Mouse (Mus musculus): ENCODE measurements around the gene Myo1f. TPM values are rescaled to one million over a fixed set of nuclear protein-coding genes. Genes with fewer than 3 reads are reported as not detected.

The Myo1f gene
- total RNA-seq (2021) (1 to 10 TPM; 2.3 to 3.1 TPM), polyA plus RNA-seq (2012; rRNA removed) (2.8 and 3.2 TPM in 2 replicates)
- long read RNA-seq, transcript Myo1f-201 (28 exons, 3,831 nt): major isoform, 5 of 5 reads
- long read RNA-seq, partial matches to known transcripts: 0 of 5 reads
- long read RNA-seq, other reads (novel, unspliced or antisense): 0 of 5 reads

GRCm38 (mm10) chr17:33555223-33555855 lies at the start of gene Myo1f:
TSS of gene Myo1f (plus strand) at chr17:33555707.
- Histone ChIP-seq H3K4me3 (no peak within 1 kb of the TSS), H3K79me2 (replicated peaks; ENCODE audit: control insufficient read depth, insufficient read depth, low read length) (no peaks in the 10 kb centered on the region), H3K9ac (ENCODE audit: low read depth, low read length) (no peak within 1 kb of the TSS), H3K4me1 (ENCODE audit: control insufficient read depth, insufficient read depth, low read length) (no peaks in the 10 kb centered on the region), H3K27ac (peak within 1 kb of the TSS; percentile 5; the same call in 1 of the 2 replicates), H3K36me3 (ENCODE audit: control insufficient read depth, insufficient read depth, low read length) (no peaks in the 10 kb centered on the region), H3K27me3 (ENCODE audit: control insufficient read depth, insufficient read depth, low read length) (no peaks in the 10 kb centered on the region)
- intact Hi-C loops (cut with DNase I): no loop called here
- peak; percentile 40 to 75 for DNase-seq
- TF ChIP-seq CTCF (IDR thresholded peaks at IDR 0.05): no peak
- TF ChIP-seq POLR2A (IDR thresholded peaks at IDR 0.05; ENCODE audit: insufficient read depth, low read depth, low read length): peak; percentile 38; the same call in 1 of the 2 replicates
- TF ChIP-seq EP300 (IDR thresholded peaks at IDR 0.05; ENCODE audit: insufficient read depth, low read depth, low read length): 0 out of 2 replicates have a peak, but pooled peaks have one; percentile 4
- WGBS: 25% methylated on average over 6 of the region's 6 CpGs

- no peaks in the 10 kb centered on the region for H3K36me3 ChIP-seq (ENCODE audit: control insufficient read depth, insufficient read depth, low read length)
These were observed 47.1 kb upstream of the Myo1f start for GRCm38 (mm10) chr17:33508386-33508785.

GRCm38 (mm10) chr17:33510172-33510571 lies 45.3 kb upstream of the Myo1f start:
- no peaks in the 10 kb centered on the region for H3K27me3 ChIP-seq (ENCODE audit: control insufficient read depth, insufficient read depth, low read length)
- 72% methylated on average over 5 of the region's 5 CpGs for WGBS
- H3K36me3 ChIP-seq (ENCODE audit: control insufficient read depth, insufficient read depth, low read length): no peaks in the 10 kb centered on the region
- no peak for TF ChIP-seq POLR2A (IDR thresholded peaks at IDR 0.05; ENCODE audit: insufficient read depth, low read depth, low read length)
- TF ChIP-seq EP300 (IDR thresholded peaks at IDR 0.05; ENCODE audit: insufficient read depth, low read depth, low read length): no peak
- TF ChIP-seq CTCF (IDR thresholded peaks at IDR 0.05): no peak
- no peak overlapping the region for H3K27ac ChIP-seq
- intact Hi-C loops (cut with DNase I): no loop called here
- H3K79me2 ChIP-seq (replicated peaks; ENCODE audit: control insufficient read depth, insufficient read depth, low read length): no peaks in the 10 kb centered on the region
- H3K4me3 ChIP-seq: no peak overlapping the region
- H3K9ac ChIP-seq (ENCODE audit: low read depth, low read length): no peak overlapping the region
- DNase-seq: no peak
- no peaks in the 10 kb centered on the region; the same call in 1 of the 2 replicates for H3K4me1 ChIP-seq (ENCODE audit: control insufficient read depth, insufficient read depth, low read length)

More at GRCm38 (mm10) chr17:33508386-33508785, 47.1 kb upstream of the Myo1f start:
- no peak overlapping the region for H3K27ac ChIP-seq
- no peak for DNase-seq
- no peaks in the 10 kb centered on the region for H3K79me2 ChIP-seq (replicated peaks; ENCODE audit: control insufficient read depth, insufficient read depth, low read length)
- 83% methylated on average over 1 of the region's 1 CpGs for WGBS
- H3K4me1 ChIP-seq (ENCODE audit: control insufficient read depth, insufficient read depth, low read length): peaks cover 1% of the 10 kb centered on the region
- TF ChIP-seq CTCF (IDR thresholded peaks at IDR 0.05): no peak
- TF ChIP-seq EP300 (IDR thresholded peaks at IDR 0.05; ENCODE audit: insufficient read depth, low read depth, low read length): no peak
- TF ChIP-seq POLR2A (IDR thresholded peaks at IDR 0.05; ENCODE audit: insufficient read depth, low read depth, low read length): no peak
- intact Hi-C loops (cut with DNase I): no loop called here
- H3K4me3 ChIP-seq: no peak overlapping the region
- no peaks in the 10 kb centered on the region for H3K27me3 ChIP-seq (ENCODE audit: control insufficient read depth, insufficient read depth, low read length)
- H3K9ac ChIP-seq (ENCODE audit: low read depth, low read length): no peak overlapping the region

- H3K27me3 ChIP-seq (ENCODE audit: control insufficient read depth, insufficient read depth, low read length): no peaks in the 10 kb centered on the region
- H3K9ac ChIP-seq (ENCODE audit: low read depth, low read length): no peak overlapping the region
- peak overlapping the region; percentile 17; the same call in 1 of the 2 replicates for H3K27ac ChIP-seq
- TF ChIP-seq POLR2A (IDR thresholded peaks at IDR 0.05; ENCODE audit: insufficient read depth, low read depth, low read length) (no peak), EP300 (IDR thresholded peaks at IDR 0.05; ENCODE audit: insufficient read depth, low read depth, low read length) (no peak)
- no peak overlapping the region for H3K4me3 ChIP-seq
- peaks cover 1% of the 10 kb centered on the region for H3K4me1 ChIP-seq (ENCODE audit: control insufficient read depth, insufficient read depth, low read length)
- intact Hi-C loops (cut with DNase I): no loop called here
- no peak for DNase-seq
- H3K36me3 ChIP-seq (ENCODE audit: control insufficient read depth, insufficient read depth, low read length): no peaks in the 10 kb centered on the region
- H3K79me2 ChIP-seq (replicated peaks; ENCODE audit: control insufficient read depth, insufficient read depth, low read length): no peaks in the 10 kb centered on the region
- WGBS: 28% methylated on average over 2 of the region's 2 CpGs
These were observed 42.8 kb upstream of the Myo1f start for GRCm38 (mm10) chr17:33512441-33513415.

GRCm38 (mm10) chr17:33513874-33514273 lies 41.6 kb upstream of the Myo1f start:
- no peak overlapping the region for H3K9ac ChIP-seq (ENCODE audit: low read depth, low read length)
- H3K36me3 ChIP-seq (ENCODE audit: control insufficient read depth, insufficient read depth, low read length): no peaks in the 10 kb centered on the region
- H3K79me2 ChIP-seq (replicated peaks; ENCODE audit: control insufficient read depth, insufficient read depth, low read length): no peaks in the 10 kb centered on the region
- no peak for DNase-seq
- TF ChIP-seq CTCF (IDR thresholded peaks at IDR 0.05): peak; percentile 39
- TF ChIP-seq POLR2A (IDR thresholded peaks at IDR 0.05; ENCODE audit: insufficient read depth, low read depth, low read length): no peak
- WGBS: 66% methylated on average over 5 of the region's 5 CpGs
- intact Hi-C loops (cut with DNase I): no loop called here
- peaks cover 1% of the 10 kb centered on the region for H3K4me1 ChIP-seq (ENCODE audit: control insufficient read depth, insufficient read depth, low read length)
- no peaks in the 10 kb centered on the region for H3K27me3 ChIP-seq (ENCODE audit: control insufficient read depth, insufficient read depth, low read length)
- H3K27ac ChIP-seq: no peak overlapping the region
- no peak overlapping the region for H3K4me3 ChIP-seq

All from heart, adult 2 months (tissue).